Mouse (Mus musculus) skeletal muscle tissue, adult 2 months (tissue): ENCODE measurements around the gene Cnn2.
A peak's percentile ranks its signal among the peaks of the same experiment; 100 is the strongest.

Experiments
- DNase-seq: peaks from one replicate; pipeline ENCODE4 v3.0.0-alpha.2; 2012; ENCODE audit warnings: low read depth, low spot score

Cnn2 gene

DNA sequence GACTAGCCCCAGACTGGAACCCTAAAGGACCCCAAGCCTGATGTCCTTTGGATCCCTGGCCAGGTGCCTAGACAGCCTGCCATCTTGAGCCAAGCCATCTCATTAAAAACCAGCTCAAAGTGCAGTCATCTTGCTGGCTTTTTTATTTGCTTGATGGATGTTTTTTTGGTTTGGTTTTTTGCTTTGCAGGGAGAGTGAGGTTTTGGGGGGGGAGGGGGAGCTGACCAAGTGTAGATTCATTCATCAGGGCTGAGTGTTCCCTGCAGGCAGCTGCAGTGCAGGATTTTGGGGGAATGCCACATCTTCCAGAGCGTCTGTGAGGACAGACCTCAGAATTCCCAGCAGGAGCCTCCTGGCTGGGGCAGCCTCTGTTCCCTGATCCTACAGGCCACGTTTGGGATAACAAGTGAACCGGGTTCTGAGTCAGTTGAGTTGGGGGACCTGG, 19.2 kb upstream of the Cnn2 start:
- DNase-seq: no peak

DNA sequence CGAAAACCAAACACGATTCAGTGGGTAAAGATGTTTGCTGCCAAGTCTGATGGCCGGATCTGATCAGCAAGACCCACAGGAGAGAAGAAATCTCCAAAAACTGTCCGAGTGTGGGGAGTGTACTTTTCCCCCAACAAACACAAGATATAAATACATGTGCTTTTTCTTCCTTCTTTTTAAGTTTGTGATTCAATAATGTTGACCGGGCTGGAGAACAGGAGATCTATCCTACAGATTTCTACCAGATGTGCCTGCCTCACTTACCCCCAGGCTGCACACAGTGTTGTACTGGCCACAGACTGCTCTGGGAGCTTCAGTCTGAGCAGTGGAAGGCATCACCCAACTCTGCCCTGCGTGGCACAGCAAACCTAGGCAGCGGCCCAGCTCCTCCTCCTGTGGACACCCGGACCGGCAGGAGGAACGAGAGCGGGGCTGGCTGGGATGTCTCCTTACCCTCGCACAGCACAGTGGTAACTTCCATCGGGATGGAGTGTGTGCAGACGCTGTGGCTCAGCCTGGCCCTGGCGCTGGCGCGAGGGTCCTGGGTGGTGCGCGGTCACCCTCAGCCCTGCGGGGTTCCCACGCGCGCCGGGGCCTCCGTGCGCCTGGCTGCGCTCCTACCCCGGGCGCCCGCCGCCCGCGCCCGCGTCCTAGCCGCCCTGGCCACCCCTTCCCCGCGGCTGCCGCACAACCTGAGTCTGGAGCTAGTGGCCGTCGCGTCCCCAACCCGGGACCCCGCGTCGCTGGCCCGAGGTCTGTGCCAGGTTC, 17.8 kb upstream of the Cnn2 start, which contains the start of gene Grin3b:
TSS of gene Grin3b (plus strand) at position 301 of the 768 bp plus-strand sequence.
- no peak for DNase-seq

DNA sequence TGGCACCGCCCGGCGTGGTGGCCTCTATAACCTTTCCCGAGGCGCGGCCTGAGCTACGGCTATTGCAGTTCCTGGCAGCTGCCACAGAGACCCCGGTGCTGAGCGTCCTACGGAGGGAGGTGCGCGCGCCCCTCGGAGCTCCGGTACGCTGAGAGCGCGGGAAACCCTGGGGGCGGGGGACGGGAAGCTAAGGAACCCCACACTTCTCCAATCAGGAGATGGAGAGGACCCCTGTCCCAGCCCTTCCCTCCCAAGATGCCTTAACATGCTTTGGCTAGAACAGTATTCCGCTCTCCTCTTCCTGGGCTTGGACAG, 17.2 kb upstream of the Cnn2 start:
- no peak for DNase-seq

DNA sequence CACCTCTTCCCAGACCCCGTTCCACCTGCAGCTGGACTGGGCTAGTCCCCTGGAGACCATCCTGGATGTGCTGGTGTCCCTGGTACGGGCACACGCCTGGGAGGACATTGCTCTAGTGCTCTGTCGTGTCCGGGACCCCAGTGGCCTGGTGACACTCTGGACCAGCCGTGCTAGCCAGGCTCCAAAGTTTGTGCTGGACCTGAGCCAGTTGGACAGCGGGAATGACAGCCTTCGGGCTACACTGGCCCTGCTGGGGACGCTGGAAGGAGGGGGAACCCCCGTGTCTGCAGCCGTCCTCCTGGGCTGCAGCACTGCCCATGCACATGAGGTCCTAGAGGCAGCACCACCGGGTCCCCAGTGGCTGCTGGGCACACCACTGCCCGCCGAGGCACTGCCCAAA, 15.6 kb upstream of the Cnn2 start:
- no peak for DNase-seq

DNA sequence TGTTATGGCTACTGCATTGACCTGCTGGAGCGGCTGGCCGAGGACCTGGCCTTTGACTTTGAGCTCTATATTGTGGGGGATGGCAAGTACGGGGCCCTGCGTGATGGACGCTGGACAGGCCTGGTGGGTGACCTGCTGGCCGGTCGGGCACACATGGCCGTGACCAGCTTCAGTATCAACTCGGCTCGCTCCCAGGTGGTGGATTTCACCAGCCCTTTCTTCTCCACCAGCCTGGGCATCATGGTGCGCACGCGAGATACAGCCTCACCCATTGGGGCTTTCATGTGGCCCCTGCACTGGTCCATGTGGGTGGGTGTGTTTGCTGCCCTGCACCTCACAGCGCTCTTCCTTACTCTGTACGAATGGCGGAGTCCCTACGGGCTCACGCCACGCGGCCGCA, 14.3 kb upstream of the Cnn2 start:
- DNase-seq: no peak

DNA sequence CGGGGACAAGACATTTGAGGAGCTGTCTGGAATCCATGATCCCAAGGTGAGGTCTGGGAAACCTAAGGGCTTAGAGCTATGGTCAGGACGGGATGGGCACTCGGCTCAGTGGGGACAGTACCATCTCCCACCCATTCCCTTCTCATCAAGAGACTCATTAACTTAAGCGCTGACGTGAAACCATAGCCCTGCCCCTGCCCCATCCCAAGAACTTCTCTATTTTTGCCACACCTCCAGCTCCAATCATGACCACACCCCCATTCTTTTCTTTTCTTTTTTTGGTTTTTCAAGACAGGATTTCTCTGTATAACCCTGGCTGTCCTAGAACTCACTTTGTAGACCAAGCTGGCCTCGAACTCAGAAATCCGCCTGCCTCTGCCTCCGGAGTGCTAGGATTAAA, 13.7 kb upstream of the Cnn2 start:
- no peak for DNase-seq

DNA sequence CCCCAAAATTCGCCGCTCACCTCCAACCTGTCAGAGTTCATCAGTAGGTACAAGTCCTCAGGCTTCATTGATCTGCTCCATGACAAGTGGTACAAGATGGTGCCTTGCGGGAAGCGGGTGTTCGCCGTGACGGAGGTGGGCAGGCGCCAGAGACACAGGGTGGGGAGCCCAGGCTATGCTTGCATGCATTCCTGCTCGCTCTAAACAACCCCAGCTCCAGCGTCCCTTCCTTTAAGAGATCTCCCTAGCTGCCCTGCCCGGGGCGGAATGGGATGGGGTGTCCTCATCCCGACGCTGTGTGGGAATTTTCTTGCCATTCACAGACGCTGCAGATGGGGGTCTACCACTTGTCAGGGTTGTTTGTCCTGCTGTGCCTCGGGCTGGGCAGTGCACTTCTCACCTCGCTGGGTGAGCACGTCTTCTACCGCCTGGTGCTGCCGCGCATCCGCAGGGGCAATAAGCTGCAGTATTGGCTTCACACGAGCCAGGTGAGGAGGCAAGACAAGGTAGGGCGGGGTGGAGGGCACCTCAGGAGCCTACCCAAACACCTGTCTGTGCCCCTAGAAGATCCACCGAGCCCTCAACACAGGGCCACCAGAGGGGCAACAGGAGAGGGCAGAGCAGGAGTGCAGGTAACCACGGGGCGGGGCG, 12.2 kb upstream of the Cnn2 start:
- no peak for DNase-seq

DNA sequence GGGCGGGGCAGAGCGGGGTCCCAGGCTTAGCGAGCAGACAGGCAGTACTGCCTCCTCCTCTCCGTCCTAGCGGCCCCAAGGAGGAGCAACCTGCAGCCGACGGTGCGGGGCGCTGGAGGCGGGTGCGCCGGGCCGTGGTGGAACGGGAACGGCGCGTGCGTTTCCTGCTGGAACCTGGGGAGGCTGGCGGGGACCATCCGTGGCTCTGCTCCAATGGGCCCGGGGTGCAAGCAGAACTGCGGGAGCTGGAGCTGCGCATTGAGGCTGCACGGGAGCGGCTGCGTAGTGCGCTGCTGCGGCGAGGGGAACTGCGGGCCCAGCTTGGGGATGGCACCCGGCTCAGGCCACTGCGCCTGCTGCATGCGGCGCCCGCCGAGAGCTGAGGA, 11.7 kb upstream of the Cnn2 start:
- DNase-seq: no peak

DNA sequence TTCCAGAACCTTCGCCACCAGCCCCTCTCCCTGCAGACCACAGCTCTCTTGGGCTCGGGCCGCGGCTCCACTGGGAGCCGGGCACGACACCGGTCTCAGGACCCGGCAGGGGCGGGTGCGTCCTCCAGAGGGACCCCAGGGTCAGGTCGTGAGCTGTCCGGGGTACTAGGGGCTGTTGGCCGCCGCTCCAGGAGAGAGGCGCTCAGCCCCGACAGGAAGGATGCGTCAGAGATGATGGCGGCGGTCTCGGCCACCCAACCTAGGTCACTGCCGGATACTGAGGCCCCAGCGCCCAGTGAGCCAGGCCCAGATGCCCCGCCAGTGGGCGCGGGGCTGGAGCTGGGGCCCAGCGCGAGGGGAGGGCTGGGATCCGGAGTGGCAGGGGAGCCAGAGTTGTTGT, 11.1 kb upstream of the Cnn2 start:
- no peak for DNase-seq

DNA sequence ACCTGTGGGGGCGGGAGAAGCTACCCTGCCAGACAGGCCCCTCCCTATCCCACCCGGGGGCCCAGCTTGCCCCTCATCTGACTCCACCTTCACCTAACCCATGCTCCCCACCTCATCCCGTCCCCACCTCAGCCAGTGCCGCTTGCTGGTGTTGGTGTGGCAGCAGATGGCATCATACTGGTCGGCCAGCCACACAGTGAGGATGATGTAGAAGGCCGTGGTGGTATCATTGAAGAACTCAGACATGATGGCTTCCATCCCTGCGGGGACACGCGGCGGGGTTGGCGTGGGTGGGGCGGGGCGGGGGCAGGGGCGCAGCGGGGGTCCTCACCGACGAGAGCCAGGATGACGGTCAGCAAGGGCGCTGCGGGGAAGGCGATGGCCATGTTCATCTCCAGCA, 10.3 kb upstream of the Cnn2 start:
- no peak for DNase-seq

DNA sequence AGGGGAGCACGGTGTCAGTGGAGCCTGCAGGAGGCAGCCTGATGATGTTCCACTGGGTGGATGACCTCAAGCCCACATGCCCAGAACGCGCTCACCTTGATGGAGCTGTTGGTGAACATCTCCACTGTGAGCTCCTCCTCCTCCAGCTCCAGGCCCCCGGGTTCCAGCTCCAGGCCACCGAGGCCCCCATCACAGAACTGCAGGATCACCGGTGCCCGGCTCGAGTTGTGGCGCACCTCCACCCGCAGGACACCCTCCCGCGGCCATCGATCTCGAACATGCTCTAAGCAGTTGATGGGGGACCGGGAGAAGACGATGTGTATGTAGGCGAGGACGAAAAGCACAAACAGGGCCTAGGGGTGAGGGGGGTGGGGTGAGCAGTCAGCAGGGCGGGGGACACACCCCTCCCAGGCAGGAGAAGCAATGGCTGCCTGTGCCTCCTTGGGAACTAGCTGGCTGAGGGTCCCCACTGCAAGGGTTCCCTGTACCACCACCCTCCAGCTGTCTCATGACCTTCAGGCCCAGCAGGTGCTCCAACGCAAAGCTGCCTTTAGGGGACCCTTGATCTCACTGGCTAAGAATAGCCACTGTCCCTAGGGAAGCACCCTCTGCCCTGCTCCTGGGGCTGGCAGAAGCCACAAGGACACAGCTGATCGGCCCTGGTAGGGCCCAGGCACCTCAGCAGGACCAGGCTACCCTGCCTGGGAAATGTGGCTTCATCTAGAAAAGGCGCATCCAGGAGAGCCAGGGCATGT, 8.8 kb upstream of the Cnn2 start:
- DNase-seq: peak; percentile 83

DNA sequence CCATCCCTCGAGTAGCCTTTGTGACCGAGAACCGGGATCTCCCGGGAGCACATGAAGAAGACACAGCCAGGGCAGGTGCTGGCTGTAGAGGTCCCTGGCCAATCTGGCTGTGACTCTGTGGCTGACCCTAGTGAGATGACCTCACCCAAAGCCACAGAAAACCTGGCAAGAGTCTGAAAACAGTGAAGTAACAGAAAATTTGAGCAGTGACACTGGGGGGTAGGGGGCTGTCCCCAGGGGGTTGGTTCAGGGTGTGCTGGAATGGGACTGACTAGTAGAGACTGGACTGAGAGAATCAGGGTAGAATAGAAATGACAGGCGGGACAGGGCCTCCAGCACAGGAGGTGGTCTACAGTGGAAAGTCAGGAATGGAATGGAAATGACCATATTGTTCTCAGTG, 5.2 kb upstream of the Cnn2 start:
- DNase-seq: no peak

DNA sequence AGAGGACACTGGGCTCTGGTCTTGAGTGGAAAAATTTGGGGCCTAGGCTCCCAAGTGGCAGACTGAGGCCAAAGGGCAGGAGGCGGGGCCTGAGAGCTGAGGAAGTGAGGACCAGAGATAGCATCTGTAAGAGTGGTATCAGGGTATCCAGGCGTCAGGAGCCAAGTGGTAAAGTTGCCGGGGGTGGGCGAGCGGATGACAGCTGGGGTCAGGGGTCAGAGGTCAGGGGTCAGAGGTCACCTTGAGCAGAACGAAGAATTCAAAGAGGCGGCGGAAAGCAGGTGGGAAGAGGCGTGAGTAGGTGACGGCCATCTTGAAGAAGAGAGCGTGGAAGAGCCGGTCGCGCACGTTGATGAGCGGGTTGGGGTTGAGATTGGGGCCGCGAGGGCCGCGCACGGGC, 4.7 kb upstream of the Cnn2 start:
- peak; percentile 71 for DNase-seq

DNA sequence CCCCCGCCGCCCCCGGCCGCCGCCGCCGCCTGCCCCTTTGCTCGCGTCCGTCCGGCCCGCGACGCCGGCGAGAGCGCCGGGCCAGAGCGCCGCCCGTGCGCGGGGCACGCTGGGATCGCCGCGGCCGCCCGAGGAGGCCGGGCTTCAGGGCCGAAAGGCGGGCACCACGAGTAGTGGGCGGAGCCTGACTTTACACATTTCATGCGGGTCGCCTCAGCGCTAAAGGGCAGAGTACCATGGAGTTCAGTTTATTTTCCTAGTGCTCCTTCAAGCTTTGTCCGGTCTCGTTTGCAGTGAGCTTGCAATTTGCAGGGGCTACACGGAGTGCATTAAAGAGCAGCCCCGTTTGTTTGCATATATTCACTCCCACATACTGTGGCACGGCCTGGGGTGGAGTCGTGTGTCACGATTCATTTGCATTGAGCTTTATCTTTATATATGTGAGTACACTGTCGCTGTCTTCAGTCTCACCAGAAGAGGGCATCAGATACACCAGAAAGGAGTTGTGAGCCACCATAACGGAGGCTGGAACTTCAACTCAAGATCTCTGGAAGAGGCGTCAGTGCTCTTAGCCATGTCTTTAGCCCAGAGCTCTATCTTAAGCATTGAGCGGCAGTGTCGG, 4.1 kb upstream of the Cnn2 start, which contains the start of gene Tmem259:
TSS of gene Tmem259 (minus strand) at position 136 of the 622 bp plus-strand sequence.
- DNase-seq: peak; percentile 78

DNA sequence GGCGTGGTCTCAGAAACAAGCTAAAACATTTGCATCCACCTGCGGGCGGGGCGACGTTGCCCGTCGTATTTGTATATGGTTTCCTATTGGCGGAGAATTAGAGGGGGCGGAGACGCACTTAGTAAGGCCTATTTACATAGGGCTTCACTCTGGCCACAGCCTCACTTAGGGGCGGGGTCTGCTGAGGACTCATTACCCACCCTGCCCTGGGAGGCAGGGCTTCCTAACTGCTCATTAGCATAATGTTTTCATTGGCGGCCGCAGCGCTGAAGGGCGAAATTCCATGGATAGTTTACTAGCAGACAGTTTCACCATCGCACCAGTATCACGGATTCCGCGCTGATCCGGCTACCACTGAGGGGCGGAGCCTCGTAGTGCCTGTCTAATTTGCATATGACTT, 3.5 kb upstream of the Cnn2 start:
- DNase-seq: peak; percentile 99

DNA sequence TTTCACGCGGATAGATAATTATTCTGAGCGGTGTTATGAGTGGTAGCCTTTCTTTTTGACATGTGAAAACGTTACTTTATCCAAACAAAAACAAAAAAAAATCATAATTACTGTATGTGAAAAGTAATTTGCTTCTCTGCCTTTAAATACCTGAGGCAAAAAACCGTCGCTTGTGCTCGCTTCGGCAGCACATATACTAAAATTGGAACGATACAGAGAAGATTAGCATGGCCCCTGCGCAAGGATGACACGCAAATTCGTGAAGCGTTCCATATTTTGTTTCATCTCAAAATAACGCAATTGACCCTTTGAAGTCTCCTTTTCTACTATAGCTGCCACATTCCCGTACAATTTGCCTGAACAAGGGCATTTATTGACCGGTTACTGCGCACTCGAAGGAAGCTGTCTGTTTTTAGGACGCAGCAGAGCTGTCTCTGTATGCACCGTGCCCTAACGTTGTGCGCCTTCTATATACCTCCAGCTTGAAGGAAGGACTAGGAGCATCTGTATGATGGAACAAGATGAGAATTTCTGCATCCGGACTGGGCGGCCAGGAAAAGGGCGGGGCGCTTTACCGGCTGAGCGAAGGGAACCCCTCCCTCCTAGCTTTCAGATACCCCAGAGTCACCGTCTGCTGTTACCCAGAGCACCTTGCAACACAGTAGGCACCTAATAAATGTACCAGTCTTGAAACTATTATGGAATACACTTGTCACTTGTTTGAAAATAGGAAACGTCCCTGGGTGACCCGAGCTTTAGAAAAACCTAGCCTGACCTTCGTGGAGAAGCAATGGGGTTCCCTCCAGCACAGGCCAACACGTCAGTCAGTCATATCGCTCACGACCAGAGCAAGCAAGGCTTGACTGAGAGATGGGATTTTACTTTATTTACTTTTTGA, 2.8 kb upstream of the Cnn2 start:
- peak; percentile 65 for DNase-seq

DNA sequence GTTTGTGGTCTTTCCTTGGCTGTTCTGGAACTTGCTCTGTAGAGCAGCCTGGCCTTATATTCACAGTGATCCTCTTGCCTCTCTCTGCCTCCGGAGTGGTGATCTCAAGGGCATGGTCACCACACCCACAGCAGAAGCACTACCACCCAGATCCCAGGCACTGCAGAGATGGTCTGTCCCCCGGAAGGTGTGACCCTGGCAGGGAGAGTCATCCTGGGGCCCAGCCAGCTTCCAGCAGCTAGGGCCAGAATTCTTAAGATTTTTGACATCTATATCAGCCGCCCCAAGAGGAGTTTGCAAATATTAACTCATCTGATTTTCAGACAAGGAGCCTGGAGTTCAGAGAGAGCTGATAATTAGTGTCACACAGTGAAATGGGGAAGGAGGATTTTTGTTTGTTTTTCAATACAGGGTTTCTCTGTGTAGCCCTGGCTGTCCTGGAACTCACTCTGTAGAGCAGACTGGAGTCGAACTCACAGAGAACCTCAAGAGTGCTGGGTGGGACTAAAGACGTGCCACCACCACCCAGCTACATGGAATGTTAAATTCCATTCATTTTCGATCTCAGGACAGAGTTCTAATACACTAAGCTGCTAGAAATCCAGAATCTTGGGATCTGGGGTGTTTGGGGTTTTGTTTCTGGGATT, 2.0 kb upstream of the Cnn2 start:
- no peak for DNase-seq

DNA sequence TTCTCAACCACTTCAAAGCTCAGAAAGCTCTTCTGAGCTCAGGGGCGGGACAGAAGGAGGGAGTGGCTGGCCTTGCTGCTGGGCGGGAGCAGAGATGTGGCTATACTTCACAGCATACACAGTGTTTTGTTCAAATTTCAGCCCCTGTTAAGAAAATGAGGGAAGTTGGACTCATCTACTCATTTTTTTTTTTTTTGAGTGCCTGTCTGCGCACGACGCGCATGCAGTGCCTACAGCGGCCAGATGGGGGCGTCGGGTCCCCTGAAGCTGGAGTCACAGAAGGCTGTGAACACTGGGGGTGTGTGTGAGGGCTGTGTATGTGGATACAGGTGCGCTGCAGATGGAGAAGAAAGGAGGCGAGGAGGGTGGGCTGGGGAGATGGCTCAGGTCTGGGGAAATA, 1.4 kb upstream of the Cnn2 start:
- DNase-seq: peak; percentile 77

DNA sequence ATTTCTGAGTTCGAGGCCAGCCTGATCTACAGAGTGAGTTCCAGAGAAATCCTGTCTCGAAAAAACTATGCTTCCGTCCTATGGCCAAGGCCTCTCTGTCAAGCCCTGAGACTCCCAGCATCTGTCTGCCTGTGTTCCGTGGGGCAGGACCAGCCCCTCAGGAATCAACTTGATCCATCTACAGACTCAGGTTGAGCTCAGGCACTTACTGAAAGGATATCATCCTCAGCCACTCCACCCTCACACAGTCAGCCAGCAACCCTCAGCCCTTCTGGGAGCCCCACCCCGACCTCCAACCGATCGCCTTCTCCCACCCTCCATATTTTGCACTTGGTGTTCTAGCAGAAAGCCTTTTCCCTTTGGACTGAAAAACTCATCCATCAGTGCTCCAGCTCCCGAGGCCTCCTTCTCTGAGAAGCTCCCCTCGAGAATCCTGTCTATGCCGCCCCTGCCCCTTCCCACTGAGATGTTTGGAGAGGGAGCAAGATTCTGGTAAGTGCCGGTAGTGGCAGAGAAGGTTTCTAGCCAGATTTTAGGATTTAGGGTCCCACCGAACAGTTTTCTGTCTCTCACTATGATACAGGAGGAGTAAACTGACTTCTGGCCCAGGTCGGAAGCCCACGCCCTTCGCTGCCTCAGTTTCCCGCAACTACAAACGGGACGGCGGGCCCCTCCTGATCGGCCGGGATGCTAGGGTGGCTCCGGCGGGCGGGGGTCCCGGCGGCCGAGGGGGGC, 446 bp upstream of the Cnn2 start:
- no peak for DNase-seq

DNA sequence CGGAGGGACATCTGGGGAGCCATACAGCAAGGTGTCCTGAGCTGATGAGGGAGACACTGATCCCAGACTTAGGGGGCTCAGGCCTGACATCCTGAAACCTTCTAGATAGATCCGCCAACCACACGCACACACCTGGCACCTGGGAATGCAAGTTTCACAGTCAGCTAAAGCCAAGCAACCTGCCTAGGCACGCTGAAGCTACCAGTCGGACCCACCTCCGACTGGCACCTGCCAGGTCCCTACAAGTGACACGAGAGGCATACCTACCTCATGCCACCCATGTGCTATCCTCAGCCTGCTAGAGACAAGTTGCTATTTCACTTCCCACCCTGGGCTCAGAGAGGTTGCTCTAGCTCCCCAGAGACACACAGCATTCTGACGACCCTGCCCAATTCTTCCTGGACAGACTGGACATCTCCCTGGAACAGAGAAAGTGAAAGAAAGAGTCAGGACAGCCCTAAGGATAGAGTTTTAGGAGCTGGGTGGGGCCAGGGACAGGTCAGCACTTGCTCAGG, 945 bp downstream of the Cnn2 start:
- no peak for DNase-seq
